Mouse (Mus musculus) embryonic stem cell, embryonic (primary cell): ENCODE measurements around the gene Elovl6.

Experiments used
- CTCF ChIA-PET, 4 experiments: fragments of 300-600 bp in 2 of 4; fragments of 350-600 bp in 2 of 4; sonication (Branson Sonifier 250); formaldehyde crosslinking; loops; one replicate each; lab custom pipeline; 2022; ENCODE audit warnings: inconsistent platforms in 2 of 4; lab: Charles Lee
- POLR2A ChIA-PET, 4 experiments: fragments of 300-600 bp in 2 of 4; fragments of 350-600 bp in 2 of 4; sonication (Branson Sonifier 250); formaldehyde crosslinking; loops; one replicate each; lab custom pipeline; 2022; ENCODE audit warnings: antibody characterized with exemption in 4 of 4, inconsistent platforms in 1 of 4; lab: Charles Lee

Gene Elovl6

DNA sequence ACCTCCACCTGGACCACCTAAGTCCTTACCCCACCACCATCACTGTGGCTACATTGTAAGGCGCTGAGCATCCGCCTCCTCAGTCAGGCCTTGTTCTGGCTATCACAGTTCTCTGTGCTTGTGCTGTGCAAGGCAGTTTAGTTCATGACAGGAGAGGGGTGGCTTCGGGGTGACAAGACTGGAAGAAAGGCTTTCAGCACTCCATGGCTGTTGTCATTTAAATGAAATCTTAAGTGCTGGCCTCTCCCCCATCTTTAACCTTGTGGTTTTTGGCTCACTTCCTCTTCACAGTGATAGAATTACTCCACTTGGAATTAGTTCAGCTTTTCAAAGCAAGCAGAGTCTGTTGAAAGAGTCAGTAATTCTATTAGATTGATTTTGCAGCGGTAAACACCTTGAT, 41.5 kb downstream of the Elovl6 start:
- ChIA-PET CTCF (no interaction called here), POLR2A (interaction anchor here in 3 of 4 experiments (0.6 to 16.9 kb wide), 21 partner anchors 9 to 88 kb away, joined by 3 to 208 read pairs (median 6); partner anchors contain the start of gene Elovl6 (in 1 of the 3))

DNA sequence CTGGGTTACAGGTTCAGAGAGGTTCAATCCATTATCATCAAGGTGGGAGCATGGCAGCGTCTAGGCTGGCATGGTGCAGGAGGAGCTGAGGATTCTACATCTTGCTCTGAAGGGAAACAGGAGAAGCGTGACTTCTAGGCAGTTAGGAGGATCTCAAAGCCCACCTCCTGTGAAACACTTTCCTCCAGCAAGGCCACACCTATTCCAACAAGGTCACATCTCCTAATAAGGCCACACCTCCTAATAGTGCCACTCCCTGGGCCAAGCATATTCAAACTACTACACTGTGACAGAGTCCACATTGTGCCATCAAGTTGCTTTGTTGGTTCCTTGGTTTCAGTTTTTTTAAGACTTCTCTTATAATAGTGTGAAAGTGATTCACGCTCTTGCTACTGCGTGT, 42.9 kb downstream of the Elovl6 start:
- POLR2A ChIA-PET = interaction anchor here in 3 of 4 experiments (0.6 to 16.9 kb wide), 15 partner anchors 10 to 47 kb away, joined by 3 to 208 read pairs (median 5); no protein-coding TSS in a partner anchor
- CTCF ChIA-PET = no interaction called here

DNA sequence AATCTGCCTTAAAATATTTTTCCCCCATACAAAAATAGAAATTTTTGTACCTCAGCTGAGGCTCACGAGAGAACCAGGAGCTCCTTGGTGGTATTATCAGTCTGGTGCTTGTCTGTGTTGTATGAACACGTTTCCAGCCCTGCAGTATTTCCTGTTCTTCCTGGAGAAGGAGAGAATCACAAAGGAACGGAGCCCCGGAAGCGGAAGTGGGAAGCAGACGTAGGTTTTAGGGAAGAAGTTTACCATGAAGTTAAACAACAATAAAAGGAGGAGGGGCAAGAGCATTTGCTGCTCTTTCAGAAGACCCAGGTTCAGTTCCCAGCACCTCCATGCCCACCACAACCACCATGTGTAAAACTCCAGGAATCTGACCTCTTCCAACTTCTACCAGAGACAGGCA, 44.4 kb downstream of the Elovl6 start:
- ChIA-PET CTCF (no interaction called here), POLR2A (interaction anchor here (0.8 to 16.9 kb wide), 13 partner anchors 8 to 101 kb away, joined by 3 to 208 read pairs (median 5); no protein-coding TSS in a partner anchor)

DNA sequence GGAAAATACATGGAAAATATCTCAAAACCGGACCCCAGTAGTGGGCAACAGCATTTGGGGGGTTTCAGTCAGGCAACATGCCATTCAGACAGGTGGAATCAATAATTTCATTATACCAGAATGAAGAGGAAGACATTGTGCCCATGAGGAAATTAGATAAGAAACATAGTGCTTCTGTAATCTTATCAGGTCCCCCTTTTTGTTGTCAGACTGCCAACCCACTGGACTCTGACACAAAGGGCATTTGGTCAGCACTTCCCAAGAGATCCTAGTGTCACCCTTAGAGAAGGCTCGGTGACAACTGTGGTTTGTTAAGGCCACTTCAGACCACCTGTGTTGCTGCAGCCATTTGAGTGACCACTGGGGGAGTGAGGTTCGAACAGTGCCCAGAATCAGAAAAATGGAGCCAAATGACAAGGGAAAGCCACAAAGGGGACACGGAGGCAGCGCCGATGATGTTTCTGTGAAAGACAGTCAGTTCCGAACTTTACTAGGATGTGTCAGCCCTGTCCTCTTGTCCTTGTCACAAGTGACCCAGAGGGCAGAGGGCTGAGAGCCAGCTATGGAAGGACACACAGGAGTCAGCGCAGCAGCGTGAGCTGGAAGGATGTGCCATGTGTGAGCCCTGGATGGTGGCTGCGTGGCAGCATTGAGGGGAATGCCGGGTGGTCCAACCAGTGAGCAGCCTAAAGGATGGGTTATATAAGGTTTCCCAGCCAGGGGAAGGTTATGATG, 46.8 kb downstream of the Elovl6 start:
- ChIA-PET POLR2A (interaction anchor here in 2 of 4 experiments (0.9 to 16.9 kb wide), 3 partner anchors 11 to 30 kb away, joined by 3 to 208 read pairs (median 3); no protein-coding TSS in a partner anchor), CTCF (no interaction called here)

DNA sequence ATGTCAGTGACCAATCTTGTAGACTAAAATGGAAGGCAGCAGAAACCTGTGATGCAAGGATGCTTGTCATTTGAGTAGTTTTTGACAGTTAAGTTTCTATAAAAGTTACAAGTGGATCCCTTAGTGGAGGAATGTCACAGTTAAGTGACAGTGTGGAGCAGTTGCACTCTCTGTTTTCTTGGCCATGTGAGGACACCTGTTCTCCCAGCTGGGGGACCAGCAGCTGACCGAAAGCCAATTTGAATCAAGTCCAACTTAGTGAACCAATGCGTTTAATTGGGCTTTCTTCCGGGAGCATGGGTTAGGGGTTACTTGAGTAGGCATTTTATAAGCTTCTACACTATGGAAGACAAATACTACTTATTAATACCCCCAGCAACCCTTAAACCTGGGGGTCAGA, 48.9 kb downstream of the Elovl6 start:
- ChIA-PET CTCF (no interaction called here), POLR2A (interaction anchor here in 2 of 4 experiments (0.8 to 16.9 kb wide), 7 partner anchors 10 to 40 kb away, joined by 3 to 208 read pairs (median 4); no protein-coding TSS in a partner anchor)

DNA sequence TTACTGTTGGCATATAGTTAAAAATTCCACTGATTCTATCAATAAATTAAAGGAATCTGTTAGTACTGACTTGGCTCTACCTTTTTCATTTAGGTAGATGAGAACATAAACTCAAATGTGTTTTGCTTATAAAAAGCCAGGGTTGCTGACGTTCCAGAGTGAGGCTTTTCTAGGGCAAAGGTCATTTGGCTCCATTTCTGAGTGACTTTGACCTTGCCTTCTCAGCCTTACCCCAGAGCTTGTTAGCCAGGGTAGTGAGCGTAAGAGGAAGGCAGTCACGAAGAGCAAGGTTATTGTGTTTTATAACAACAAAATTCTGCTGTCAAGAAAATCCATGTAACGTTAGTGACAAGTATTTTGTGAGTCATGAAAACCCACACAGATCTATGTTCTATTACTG, 50.3 kb downstream of the Elovl6 start:
- ChIA-PET POLR2A (interaction anchor here in 3 of 4 experiments (0.9 to 16.9 kb wide), 8 partner anchors 9 to 41 kb away, joined by 3 to 208 read pairs (median 4); no protein-coding TSS in a partner anchor), CTCF (no interaction called here)

DNA sequence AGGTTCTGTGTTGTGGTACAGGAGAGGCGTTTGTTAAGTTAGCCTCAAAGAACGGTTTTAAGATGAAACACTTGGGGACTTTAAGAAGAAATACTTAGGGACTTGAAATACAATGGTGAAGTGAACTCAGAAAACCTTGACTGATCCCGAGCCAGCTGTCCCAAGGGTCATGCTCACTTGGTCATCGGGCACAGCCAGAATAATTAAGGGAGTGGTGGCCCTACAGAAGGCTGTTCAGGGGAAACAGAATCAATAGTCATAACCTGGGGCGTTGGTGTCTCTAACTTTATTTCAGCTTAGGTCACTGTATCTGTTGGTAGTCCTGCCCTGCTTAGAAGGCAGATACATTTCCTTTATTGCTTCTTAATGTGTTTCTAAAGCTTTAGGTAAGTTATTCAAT, 51.1 kb downstream of the Elovl6 start:
- CTCF ChIA-PET = interaction anchor here in 1 of 4 experiments (0.6 kb wide), 1 partner anchor 335 kb away, joined by 3 read pairs; no protein-coding TSS in a partner anchor
- POLR2A ChIA-PET = interaction anchor here in 3 of 4 experiments (0.6 to 16.9 kb wide), 13 partner anchors 9 to 47 kb away, joined by 3 to 208 read pairs (median 4); no protein-coding TSS in a partner anchor

DNA sequence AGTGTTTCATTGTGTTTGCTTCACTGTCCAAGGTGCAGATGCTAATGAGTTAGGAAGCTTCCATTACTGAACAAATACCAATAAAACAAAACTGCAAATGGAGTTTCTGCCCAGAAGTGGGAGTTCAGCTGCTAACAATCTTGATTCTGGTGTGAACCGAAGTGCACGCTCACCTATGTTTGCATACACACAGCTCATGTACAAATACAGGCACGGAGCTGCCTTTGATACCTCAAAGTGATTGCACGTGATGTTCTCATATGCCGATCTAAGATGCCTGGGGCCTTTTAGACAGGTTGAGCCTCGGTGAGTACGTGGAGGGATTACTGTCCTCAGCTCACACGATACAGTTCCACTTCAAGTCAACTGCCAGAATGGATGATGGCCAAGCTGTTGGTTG, 55.8 kb downstream of the Elovl6 start:
- POLR2A ChIA-PET = interaction anchor here (0.7 to 14.4 kb wide), 14 partner anchors 11 to 113 kb away, joined by 3 to 208 read pairs (median 4); partner anchors contain the start of gene Elovl6 (in 1 of the 4)
- CTCF ChIA-PET = no interaction called here

DNA sequence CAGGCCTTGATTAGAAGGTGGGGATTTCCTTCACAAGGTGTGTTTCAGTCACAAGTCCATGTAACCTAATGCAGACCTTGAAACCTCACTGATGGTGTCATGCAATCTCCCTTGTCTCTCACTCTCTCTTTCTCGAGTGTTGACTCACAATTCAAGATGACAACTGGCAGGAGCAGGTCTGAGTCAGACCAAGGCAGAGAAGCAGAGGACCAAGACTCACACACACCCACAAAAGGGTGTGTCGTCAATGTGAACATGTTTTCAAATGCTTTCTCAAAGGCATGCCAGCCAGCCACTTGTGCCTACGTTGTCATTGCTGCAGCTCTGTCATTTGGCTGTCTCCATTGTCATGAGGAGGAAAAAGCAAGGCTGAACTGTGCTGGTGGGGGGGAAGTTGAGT, 56.6 kb downstream of the Elovl6 start:
- ChIA-PET POLR2A (interaction anchor here in 2 of 4 experiments (0.9 to 14.4 kb wide), 9 partner anchors 13 to 55 kb away, joined by 3 to 208 read pairs (median 5); partner anchors contain the start of gene Elovl6 (in 1 of the 2)), CTCF (no interaction called here)

DNA sequence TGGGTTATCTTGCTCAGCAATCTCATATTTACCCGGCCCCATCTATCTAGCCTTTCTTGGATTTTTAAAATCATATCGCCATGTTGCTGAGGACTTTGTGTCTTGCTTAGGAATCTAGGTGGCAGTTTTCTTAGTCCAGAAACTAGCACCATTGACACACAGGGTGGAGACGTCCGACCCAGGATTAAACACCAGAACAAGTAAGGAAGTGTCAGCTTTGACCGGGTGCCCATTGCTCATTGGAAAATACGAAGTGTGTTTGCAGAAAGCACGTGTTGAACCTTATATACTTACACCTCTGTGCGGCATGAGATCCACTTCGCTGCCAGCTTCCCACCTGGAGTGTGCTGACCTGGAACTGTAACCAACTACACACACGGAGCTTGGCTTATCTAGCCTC, 57.5 kb downstream of the Elovl6 start:
- ChIA-PET POLR2A (interaction anchor here in 3 of 4 experiments (0.6 to 14.4 kb wide), 17 partner anchors 9 to 115 kb away, joined by 3 to 208 read pairs (median 4); partner anchors contain the start of gene Elovl6 (in 1 of the 3)), CTCF (interaction anchor here in 1 of 4 experiments (0.5 kb wide), 1 partner anchor 28 kb away, joined by 3 read pairs; no protein-coding TSS in a partner anchor)

DNA sequence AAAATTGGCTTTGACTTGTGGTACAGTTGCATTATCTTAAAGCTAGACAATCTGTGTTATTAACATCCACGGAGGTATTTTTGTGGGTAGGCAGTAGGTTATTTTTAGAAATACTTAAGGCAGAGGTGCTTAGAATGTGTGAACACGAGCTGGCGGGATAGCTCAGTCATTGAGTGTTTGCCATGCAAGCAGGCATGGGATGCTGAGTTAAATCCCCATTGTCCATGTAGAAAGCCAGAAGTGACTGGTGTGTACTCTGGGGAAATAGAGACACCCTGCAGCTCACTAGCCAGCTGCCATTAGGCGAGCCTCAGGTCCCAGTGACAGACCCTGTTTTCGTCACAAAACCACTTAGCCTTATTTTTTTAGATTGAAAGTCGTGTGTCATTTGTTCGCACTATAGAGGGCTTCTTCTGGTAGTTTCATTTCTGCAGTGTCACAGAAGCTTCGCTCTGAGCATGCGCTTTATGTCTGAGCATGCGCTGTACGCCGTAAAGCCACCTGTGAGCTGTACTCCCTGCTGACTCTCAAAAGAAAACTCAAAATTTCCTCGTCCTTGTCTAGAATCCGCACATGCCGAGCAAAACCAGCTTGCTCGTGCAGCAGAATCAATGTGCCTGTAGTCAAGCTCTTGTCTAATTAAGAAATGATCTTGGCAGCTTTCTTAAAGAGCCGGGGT, 58.5 kb downstream of the Elovl6 start:
- ChIA-PET POLR2A (interaction anchor here in 3 of 4 experiments (0.6 to 14.4 kb wide), 28 partner anchors 8 to 477 kb away, joined by 3 to 208 read pairs (median 4); partner anchors contain the start of gene Elovl6 (in 1 of the 3)), CTCF (interaction anchor here in 1 of 4 experiments (0.5 to 0.7 kb wide), 2 partner anchors 29 to 1552 kb away, joined by 3 read pairs; no protein-coding TSS in a partner anchor)

DNA sequence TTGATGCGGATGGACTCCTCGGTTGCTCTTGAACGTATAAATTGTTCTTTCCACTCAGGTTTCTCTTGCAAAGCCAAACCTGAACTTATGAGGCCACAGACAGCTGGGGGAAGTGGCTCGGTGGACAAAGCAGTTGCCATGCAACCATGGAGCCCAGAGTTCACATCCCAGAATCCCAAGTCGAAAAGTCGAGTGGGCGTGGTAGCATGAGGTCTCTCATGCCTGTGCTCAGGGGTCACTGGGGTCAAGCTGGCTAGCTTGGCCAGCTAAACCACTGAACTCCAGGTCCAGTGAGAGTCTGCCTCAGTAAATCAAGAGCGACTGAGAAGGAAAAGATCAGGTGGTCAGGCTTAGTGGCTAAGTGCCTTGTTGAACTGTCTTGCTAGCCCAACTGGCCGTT, 59.1 kb downstream of the Elovl6 start:
- ChIA-PET CTCF (interaction anchor here in 1 of 4 experiments (0.7 kb wide), 1 partner anchor 1553 kb away, joined by 3 read pairs; no protein-coding TSS in a partner anchor), POLR2A (interaction anchor here in 3 of 4 experiments (0.6 to 14.4 kb wide), 24 partner anchors 8 to 477 kb away, joined by 3 to 208 read pairs (median 4); partner anchors contain the start of gene Elovl6 (in 1 of the 3))

DNA sequence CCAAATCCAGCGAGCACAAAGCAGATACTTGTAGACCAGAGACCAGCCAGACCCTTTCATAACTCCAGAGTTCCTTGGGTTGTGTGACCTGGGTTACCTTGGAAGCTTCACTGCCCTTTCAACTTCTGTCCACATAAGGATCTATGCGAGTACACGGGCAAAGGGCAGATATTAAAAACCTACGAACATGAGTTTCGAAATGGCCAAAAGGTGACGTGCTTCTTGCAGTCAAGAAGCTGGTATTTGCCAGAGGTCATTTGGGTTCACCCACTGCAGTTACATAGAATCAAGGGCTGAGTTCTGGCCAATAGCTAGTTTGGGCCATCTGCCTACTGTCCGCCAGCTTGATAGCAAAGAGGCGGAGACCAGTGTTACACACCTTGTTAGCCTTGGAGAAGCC, 59.6 kb downstream of the Elovl6 start:
- ChIA-PET CTCF (no interaction called here), POLR2A (interaction anchor here in 2 of 4 experiments (0.8 to 14.4 kb wide), 18 partner anchors 9 to 63 kb away, joined by 3 to 208 read pairs (median 5); partner anchors contain the start of gene Elovl6 (in 1 of the 2))

DNA sequence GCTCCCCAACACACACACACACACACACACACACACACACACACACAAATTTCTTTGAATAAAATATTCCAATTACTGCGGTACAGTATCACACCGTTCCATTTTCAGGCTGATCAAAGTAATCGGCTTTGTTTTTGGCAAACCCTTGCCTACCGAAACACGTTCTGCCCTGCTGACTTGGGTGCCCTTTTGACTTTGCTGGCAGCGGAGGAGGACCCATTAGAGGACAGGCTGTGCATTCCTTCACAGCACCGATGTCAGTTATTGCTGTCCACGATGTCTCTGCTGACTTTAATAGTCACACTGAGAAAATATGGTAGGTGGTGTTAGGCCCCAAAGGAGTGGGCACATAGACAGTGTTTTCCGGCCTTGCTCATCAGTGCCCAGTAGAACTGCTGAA, 60.8 kb downstream of the Elovl6 start:
- CTCF ChIA-PET = no interaction called here

DNA sequence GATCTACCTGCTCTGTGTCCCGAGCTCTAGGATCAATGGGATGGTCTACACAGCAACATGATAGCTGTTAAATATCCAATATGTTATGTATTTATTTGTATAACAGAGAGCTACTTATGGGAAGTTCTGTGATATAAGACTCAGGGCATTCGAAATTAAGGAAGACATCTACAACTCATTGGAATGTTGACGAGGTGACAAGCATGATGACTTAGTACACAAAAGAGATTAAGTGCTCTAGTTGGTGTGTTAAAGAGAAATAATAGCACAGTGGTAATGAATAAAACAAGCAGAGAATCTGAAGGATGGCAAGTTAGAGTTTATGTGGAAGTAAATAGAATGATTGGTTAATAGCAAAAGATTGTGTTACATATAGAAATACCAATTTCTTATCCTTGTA, 61.6 kb downstream of the Elovl6 start:
- ChIA-PET POLR2A (interaction anchor here in 3 of 4 experiments (1.0 to 14.4 kb wide), 12 partner anchors 17 to 64 kb away, joined by 3 to 208 read pairs (median 4); partner anchors contain the start of gene Elovl6 (in 1 of the 3)), CTCF (no interaction called here)

More for the DNA sequence above, 60.8 kb downstream of the Elovl6 start:
- POLR2A ChIA-PET = interaction anchor here (0.6 to 14.4 kb wide), 17 partner anchors 10 to 102 kb away, joined by 3 to 208 read pairs (median 5); partner anchors contain the start of gene Elovl6 (in 2 of the 4)

DNA sequence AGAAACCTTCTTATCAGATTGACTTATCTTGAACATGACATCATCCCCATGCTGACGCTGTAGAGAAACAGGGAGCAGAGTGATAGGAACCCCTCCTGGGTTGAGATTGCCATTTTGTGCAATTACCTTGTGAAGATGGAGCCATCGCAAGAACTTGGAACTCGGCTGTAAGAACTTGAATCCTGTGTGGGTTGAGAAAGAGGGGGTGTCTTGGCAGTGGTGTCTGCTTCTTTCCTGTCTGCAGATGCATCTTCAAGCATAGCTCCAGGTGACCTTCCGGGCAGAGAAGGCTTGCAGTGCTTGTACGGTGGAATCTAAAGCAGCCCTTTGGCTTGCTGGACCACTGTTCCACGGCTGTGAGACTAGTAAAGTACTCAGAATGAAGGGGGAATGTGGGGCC, 63.9 kb downstream of the Elovl6 start:
- ChIA-PET CTCF (no interaction called here), POLR2A (interaction anchor here in 2 of 4 experiments (1.0 to 14.4 kb wide), 6 partner anchors 9 to 60 kb away, joined by 3 to 208 read pairs (median 4); no protein-coding TSS in a partner anchor)

DNA sequence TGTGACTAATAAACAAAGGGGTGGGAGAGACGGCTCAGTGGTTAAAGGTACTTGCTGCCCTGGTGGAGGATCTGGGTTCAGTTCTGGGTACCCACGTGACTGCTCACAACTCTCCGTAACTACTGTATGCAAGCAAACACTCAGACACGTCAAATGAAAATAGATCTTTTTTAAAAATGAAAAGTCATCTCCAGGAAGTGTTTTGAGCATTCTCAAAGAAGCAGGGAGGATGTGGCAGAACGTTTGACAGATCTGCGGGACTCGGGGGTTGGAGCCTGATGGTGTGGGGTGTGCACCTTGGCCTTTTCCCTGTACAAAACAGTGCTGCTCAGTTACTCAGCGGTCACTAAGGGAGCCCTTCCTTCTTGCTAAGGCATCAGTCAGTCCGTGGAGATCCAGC, 70.1 kb downstream of the Elovl6 start:
- CTCF ChIA-PET = no interaction called here
- POLR2A ChIA-PET = interaction anchor here in 2 of 4 experiments (0.6 to 1.7 kb wide), 2 partner anchors 8 to 10 kb away, joined by 3 to 5 read pairs; no protein-coding TSS in a partner anchor

DNA sequence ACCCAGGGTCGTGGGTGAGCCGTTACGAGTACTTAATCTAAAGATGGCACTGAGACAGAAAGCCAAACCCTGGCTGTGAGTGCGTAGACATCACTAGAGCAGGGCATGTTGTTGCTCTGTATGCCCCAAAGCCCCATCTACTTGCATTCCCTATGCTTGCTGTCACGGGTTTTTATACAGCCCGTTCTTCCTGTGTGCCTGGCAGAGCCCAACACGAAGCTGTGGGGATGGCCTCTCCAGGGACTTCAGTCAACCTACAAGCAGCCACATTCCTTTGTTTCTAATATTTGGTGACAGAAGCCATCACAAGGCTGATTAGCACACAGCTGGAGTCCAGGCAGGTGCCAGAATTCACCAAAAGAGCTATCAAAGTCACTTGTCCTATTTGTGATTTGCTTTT, 73.3 kb downstream of the Elovl6 start:
- ChIA-PET CTCF (no interaction called here), POLR2A (interaction anchor here in 1 of 4 experiments (1.0 to 1.5 kb wide), 3 partner anchors 10 to 23 kb away, joined by 3 to 6 read pairs (median 3); no protein-coding TSS in a partner anchor)
